Mouse (Mus musculus) lung, adult 18-20 months (tissue): Measurements from ENCODE around the gene Setd3.

Experiments used
- DNase-seq, 2 experiments: peaks; one replicate each; pipeline ENCODE4 v3.0.0; 2022; ENCODE audit warnings: mixed read lengths in 2 of 2

Setd3 gene

GRCm38 (mm10) chr12:108069504-108069903 is 109.6 kb downstream of the Setd3 start:
- no peak for DNase-seq

GRCm38 (mm10) chr12:108067811-108068375 is 111.2 kb downstream of the Setd3 start:
- no peak for DNase-seq

GRCm38 (mm10) chr12:108067231-108067630 is 111.9 kb downstream of the Setd3 start:
- no peak for DNase-seq

- no peak for DNase-seq
These were observed 114.6 kb downstream of the Setd3 start for GRCm38 (mm10) chr12:108064396-108064998.

- no peak for DNase-seq
These were observed 115.1 kb downstream of the Setd3 start for GRCm38 (mm10) chr12:108063986-108064385.

GRCm38 (mm10) chr12:108062137-108062536 is 117.0 kb downstream of the Setd3 start:
- DNase-seq: no peak

GRCm38 (mm10) chr12:108061661-108062060 is 117.5 kb downstream of the Setd3 start:
- no peak for DNase-seq
